Mouse (Mus musculus) kidney, postnatal 4 days (tissue): ENCODE measurements around the gene Olfr1369-ps1.
"Not testable (repeated sequence)": the region's sequence is repeated elsewhere in the genome, so short reads cannot be mapped to it uniquely, and the experiment has no call there.

Experiments
- DNase-seq, 2 experiments: peaks; one replicate each; pipeline ENCODE4 v3.0.0; 2021; ENCODE audit warnings: mixed read lengths in 2 of 2

Gene Olfr1369-ps1

DNA sequence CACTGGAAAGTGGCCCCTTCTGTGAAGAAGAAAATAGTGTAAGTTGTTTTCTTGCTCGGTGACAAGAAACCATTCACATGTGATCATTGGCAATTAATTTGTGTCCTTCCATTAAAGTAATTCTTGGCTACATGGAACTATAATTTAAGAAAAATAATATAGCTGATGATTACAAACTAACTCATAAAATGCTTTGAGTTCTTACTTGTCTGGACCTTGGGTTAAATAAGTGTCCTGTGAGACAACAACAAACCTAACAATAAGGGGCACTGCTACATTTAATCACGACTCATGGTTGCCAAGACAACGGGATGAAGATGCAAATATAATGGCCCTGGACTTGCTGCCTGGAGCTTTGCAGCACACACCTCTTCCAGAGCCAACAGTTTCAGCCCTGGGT, at the start of gene Olfr1369-ps1:
Gene Olfr1369-ps1 (plus strand): TSS at position 301 of the 400 bp plus-strand sequence.
- DNase-seq: not testable (repeated sequence)

DNA sequence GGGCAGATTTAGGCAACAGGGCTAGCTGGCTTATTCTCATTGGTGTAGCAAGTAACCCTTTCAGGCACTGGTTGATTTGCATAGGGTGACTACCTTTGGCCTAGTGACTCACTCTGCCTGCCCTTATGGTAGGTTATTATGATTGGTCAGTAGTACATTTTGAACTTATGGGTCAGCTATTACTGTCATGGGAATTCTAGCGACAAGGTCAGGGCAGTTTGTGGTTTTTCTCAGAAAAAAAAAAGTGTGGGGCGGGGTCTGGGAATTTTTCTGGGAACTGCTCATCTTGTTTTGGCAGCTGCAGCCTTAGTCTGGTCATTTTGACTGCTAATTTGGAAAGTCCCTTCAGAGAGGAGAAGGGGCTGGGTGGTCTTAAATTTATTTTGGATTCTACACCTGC, 45.3 kb upstream of the Olfr1369-ps1 start:
- no peak for DNase-seq

DNA sequence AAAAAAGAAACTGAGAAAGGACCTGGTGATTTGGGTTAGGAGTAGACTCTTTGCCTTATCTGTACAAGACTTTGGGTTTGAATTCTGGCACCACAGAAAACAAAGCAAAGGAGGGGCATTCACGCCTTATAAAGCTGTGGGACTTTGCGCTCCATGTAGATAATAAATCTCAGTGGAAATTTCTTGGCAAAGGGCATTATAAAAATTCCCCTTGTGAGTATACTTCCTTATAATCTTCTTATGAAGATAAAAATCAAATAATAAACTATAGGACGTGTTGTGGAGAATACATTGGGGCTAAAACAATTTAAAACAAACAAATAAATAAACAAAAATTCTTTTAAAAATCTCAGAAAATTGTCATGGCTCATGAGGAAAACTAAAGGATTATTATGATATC, 36.4 kb upstream of the Olfr1369-ps1 start, which contains the start of gene Olfr1370:
Gene Olfr1370 (minus strand): TSS at position 101 of the 400 bp plus-strand sequence.
- no peak for DNase-seq

DNA sequence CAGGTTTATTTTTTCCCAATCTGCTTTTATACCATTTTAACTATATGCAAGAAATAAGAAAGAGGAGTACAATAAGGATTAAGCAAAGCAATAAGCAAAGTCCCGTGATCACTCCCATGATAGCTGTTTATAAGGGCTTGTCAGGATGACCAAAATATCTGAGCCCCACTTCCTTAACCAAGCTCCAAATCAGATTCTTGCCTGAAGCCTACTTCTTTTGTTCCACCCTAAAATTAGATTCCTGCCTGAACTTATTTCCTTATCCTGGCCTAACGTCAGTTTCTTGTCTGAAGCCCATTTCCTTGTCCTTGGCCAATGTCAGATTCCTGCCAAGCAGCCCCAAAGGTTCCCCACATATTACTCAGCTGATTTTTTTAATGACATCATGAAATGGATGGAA, 28.6 kb upstream of the Olfr1369-ps1 start:
- peak in 1 of 2 experiments; percentile 2 for DNase-seq

- DNase-seq: no peak
These were observed 1.5 kb upstream of the Olfr1369-ps1 start for GRCm38 (mm10) chr13:21109759-21110158.

GRCm38 (mm10) chr13:21110441-21110840, 842 bp upstream of the Olfr1369-ps1 start:
- no peak for DNase-seq

- DNase-seq: no peak
These were observed 2.8 kb downstream of the Olfr1369-ps1 start for GRCm38 (mm10) chr13:21114121-21114520.

DNA sequence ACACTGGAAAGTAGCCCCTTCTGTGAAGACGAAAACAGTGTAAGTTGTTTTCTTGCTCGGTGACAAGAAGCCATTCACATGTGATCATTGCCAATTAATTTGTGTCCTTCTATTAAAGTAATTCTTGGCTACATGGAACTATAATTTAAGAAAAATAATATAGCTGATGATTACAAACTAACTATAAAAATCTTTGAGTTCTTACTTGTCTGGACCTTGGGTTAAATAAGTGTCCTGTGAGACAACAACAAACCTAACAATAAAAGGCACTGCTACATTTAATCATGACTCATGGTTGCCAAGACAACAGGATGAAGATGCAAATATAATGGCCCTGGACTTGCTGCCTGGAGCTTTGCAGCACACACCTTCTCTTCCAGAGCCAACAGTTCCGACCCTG, 18.1 kb downstream of the Olfr1369-ps1 start, which contains the start of gene Olfr263:
Gene Olfr263 (plus strand): TSS at position 301 of the 400 bp plus-strand sequence.
- DNase-seq: not testable (repeated sequence)

DNA sequence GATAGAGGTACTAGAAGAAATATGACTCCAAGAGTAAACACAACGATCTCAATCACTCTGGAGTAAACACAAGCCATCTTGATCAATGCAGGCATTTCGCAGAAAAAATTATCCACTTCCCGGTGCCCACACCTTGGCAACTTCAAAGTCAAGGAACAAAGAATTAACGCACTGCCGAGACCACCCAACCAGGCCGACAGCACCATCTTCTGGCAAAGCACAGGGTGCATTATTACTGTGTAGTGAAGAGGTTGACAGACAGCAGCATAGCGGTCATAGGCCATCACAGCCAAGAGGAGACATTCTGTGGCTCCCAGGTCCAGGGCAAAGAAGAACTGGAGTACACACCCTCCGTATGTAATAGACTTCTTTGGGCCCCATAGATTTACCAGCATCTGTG, 31.1 kb downstream of the Olfr1369-ps1 start:
- DNase-seq: peak; percentile 14 to 16

GRCm38 (mm10) chr13:21145767-21146166, 34.5 kb downstream of the Olfr1369-ps1 start, which contains the start of gene Olfr1368:
Gene Olfr1368, minus strand, starts transcription at chr13:21145867.
- DNase-seq: no peak

GRCm38 (mm10) chr13:21155888-21156287, 44.6 kb downstream of the Olfr1369-ps1 start:
- no peak for DNase-seq

- DNase-seq: peak in 1 of 2 experiments; percentile 15
These were observed 46.8 kb downstream of the Olfr1369-ps1 start for GRCm38 (mm10) chr13:21158071-21158470.

DNA sequence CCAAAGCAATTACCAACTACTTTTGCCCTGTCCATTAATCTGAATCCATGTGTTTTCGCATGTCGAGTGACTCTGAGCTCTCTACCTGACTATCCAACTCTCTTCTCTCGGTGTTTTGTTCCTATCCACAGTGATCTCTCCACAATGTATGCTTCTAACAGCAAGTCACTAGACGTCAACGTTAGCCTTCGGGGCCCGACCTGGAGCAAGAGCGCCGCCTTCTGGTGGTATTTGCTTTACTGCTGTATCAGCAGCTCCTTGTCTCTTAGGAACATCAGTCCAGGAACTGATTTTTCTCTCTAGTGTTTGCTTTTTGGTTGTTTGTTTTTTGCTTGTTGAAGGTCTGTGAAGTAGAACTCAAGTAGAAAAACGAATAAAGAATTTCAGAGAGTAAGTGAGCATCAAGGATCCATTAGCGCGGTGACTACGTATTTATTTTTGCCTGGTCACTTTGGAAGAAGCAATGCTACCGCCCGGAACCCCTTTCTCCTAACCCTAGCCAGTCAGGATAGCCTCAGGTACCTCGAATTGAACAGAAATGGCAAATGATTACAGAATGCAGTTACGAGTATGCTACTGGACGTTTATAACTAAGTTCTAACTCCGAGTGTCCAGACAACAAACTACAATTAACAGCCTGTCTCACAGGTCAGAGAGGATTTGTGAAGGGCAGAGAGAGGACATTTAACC, 47.6 kb downstream of the Olfr1369-ps1 start:
- peak; percentile 94 for DNase-seq

GRCm38 (mm10) chr13:21159475-21159819, 48.2 kb downstream of the Olfr1369-ps1 start:
- peak in 1 of 2 experiments; percentile 28 for DNase-seq

DNA sequence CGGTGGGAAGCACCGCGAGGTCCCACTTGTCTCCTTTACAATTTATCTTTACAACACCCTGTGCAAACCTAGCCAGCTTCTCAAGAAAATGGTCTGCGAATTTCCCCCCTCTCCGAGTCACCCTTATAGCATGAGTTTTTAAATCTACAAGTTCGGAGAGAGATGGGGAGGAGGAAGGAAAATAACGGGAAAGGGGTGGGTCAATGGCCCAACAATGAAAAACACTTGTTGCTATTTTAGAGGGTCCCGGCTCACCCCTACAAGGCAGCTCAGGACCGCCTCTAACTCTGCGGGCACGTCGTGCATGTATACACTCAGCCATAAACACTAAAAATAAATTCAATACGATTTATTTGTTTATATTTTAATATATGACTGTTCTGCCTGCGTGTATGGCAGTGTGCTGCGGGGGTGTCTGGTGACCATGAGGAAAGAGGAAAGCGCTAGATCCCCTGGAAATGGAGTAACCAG, 48.8 kb downstream of the Olfr1369-ps1 start:
- DNase-seq: peak in 1 of 2 experiments; percentile 29

DNA sequence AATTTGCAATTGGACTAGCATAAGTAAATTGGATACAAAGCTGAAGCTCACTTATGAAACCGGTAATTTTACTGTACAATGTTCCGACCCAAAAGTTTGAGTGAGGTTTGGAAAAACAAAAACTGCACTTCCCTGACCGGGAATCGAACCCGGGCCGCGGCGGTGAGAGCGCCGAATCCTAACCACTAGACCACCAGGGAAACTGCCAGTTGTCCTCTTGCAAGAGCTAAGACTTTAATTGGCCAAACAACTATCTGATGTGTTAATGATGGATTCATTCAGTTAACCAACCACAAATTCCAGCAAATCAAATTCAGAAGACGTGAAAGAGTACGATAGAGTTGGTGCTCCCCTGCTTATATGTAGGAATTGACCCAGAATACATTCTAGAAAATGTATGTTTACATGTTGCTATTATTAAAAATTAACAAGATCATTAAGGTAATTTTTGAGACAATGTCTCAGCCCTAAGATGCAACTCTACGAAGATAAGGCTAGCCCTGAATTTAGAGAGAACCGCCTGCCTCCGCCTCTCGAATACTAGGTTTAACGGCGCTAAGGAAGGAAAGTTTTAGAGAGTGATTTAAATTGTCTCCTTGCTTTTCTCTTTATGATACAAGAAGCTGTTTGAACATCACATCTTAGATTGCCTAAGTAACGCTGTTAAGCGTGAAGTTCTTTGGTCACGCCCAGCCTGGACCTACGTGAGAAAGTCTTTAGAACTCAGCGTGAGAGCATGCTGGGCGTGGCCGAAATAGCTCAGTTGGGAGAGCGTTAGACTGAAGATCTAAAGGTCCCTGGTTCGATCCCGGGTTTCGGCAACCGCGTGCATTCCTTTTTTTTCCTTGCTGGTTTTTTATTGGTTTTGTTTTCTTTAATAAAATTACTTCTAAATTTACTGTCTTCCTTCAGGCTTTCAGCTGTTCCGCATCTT, 49.6 kb downstream of the Olfr1369-ps1 start:
- peak; percentile 93 to 94 for DNase-seq

GRCm38 (mm10) chr13:21161591-21161990, 50.3 kb downstream of the Olfr1369-ps1 start:
- DNase-seq: no peak

GRCm38 (mm10) chr13:21162591-21162990, 51.3 kb downstream of the Olfr1369-ps1 start:
- no peak for DNase-seq

GRCm38 (mm10) chr13:21166936-21167909, 55.9 kb downstream of the Olfr1369-ps1 start:
- DNase-seq: peak; percentile 76 to 83

DNA sequence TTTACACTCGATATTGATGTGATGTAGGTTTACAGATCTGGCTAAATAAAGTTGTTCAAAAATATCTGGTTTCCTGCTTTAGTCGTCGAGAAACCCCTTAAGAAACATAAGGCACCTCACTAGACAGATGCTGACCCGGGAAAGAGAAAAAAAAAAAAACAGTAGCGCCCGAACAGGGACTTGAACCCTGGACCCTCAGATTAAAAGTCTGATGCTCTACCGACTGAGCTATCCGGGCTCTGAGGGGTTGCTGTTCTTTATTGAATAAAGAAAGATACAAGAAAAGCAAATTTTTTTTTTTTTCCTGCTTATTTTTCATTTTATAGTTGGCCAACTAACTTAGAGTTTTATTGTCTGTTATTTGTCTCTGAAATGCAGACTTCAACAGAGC, 56.6 kb downstream of the Olfr1369-ps1 start:
- peak in 1 of 2 experiments; percentile 36 for DNase-seq

DNA sequence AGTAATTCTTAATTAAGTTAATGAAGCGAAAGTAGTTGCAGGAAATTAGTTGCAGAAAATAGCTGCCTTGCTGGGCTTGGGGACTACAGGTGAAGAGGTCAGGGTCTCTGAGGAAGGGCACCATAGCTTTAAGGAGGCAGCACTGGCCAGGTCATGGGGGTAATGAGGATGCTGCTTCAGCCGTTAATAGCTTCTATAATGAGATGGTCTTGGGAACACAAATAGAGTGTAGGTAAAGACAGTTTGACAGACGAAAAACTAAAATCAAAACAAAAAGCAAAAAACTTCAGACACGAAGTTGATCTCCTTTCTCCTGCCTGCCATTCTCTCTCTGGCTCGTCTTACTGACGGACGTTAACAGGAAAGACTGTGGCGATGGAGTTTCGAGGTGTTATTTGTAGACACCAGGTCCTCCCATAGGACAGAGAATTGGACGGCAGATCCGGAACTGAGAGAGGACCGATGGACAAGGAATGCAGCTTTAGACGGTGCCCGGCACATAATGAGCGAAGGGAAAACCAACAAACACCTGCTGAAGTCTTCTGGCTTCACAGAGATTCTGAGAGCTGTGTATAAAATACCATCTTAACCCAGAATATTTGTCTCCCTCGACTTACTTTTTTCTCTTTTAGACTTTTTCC, 57.2 kb downstream of the Olfr1369-ps1 start:
- peak in 1 of 2 experiments; percentile 48 for DNase-seq
